Mouse (Mus musculus) MEL (cell line): ENCODE data around the gene Pld5. TPM values are rescaled to one million over a fixed set of nuclear protein-coding genes. Genes with fewer than 3 reads are reported as not detected.

Experiments
- DNase-seq: peaks from one replicate; pipeline ENCODE4 v3.0.0; 2011; ENCODE audit warnings: low read depth, low spot score
- H3K27ac ChIP-seq: 2 replicates; pipeline ENCODE4 v1.5.1; 2012; ENCODE audit warnings: low read depth, mild to moderate bottlenecking, control low read depth, low read length, moderate library complexity; ENCODE audit not compliant: control insufficient read depth
- H3K27me3 ChIP-seq, 2 experiments: fragments of 150-350 bp in 1 of 2; sonication (generic) in 1 of 2; 2 replicates each; pipeline ENCODE4 v1.6.1; 2012; ENCODE audit warnings: low read length in 2 of 2, mild to moderate bottlenecking in 2 of 2, improper control_type of control experiment in 1 of 2, moderate library complexity in 1 of 2; ENCODE audit not compliant: insufficient read depth in 2 of 2, control insufficient read depth in 1 of 2
- H3K36me3 ChIP-seq, 2 experiments: 2 replicates each; pipeline ENCODE4 v1.6.1; 2012 to 2014; ENCODE audit warnings: low read length in 2 of 2, improper control_type of control experiment in 1 of 2, inconsistent platforms in 1 of 2, mild to moderate bottlenecking in 1 of 2; ENCODE audit not compliant: insufficient read depth in 2 of 2, control insufficient read depth in 1 of 2
- H3K4me1 ChIP-seq, 2 experiments: fragments of 150-350 bp in 1 of 2; sonication (generic) in 1 of 2; 2 replicates each; pipeline ENCODE4 v1.6.1; 2012; ENCODE audit warnings: low read length in 2 of 2, improper control_type of control experiment in 1 of 2, mild to moderate bottlenecking in 1 of 2; ENCODE audit not compliant: insufficient read depth in 2 of 2, control insufficient read depth in 1 of 2
- H3K4me3 ChIP-seq, 2 experiments: fragments of 150-350 bp in 1 of 2; sonication (generic) in 1 of 2; 2 replicates each; pipeline ENCODE4 v1.5.1; 2012; ENCODE audit warnings: low read depth in 2 of 2, low read length in 2 of 2, mild to moderate bottlenecking in 2 of 2, moderate library complexity in 2 of 2, control low read depth in 1 of 2, improper control_type of control experiment in 1 of 2; ENCODE audit not compliant: control insufficient read depth in 1 of 2, insufficient read depth in 1 of 2
- H3K79me2 ChIP-seq: 2 replicates; pipeline ENCODE4 v1.6.1; 2012; ENCODE audit warnings: mild to moderate bottlenecking, low read length, moderate library complexity; ENCODE audit not compliant: control insufficient read depth, poor library complexity, insufficient read depth
- H3K9ac ChIP-seq: 2 replicates; pipeline ENCODE4 v1.6.1; 2012; ENCODE audit warnings: low read depth, mild to moderate bottlenecking, control low read depth, low read length, moderate library complexity; ENCODE audit not compliant: control insufficient read depth, poor library complexity, severe bottlenecking
- H3K9me3 ChIP-seq: fragments of 150-350 bp; sonication (generic); replicated peaks from 2 replicates; pipeline ENCODE4 v1.6.1; 2012; ENCODE audit warnings: mild to moderate bottlenecking, low read length, improper control_type of control experiment, moderate library complexity; ENCODE audit not compliant: insufficient read depth
- CHD1 ChIP-seq: IDR thresholded peaks from 2 replicates; pipeline ENCODE4 v1.6.1; 2012; ENCODE audit warnings: low read depth, mild to moderate bottlenecking, inconsistent platforms, low read length, improper control_type of control experiment
- CHD2 ChIP-seq: IDR thresholded peaks from 2 replicates; pipeline ENCODE4 v1.6.1; 2011; ENCODE audit warnings: low read length, improper control_type of control experiment
- E2F4 ChIP-seq: IDR thresholded peaks from 2 replicates; pipeline ENCODE4 v1.6.1; 2011; ENCODE audit warnings: low read depth, low read length, improper control_type of control experiment, borderline replicate concordance
- EP300 ChIP-seq, 2 experiments: IDR thresholded peaks; 2 replicates each; pipeline ENCODE4 v1.6.1; 2011; ENCODE audit warnings: improper control_type of control experiment in 2 of 2, low read length in 2 of 2, low read depth in 1 of 2, mild to moderate bottlenecking in 1 of 2
- ETS1 ChIP-seq: IDR thresholded peaks from 2 replicates; pipeline ENCODE4 v1.6.1; 2012; ENCODE audit warnings: low read depth, mild to moderate bottlenecking, inconsistent platforms, low read length, improper control_type of control experiment, moderate library complexity
- GATA1 ChIP-seq: IDR thresholded peaks from 2 replicates; pipeline ENCODE4 v1.6.1; 2011; ENCODE audit warnings: low read depth, low read length, improper control_type of control experiment
- JUND ChIP-seq: IDR thresholded peaks from 2 replicates; pipeline ENCODE4 v1.6.1; 2011; ENCODE audit warnings: low read depth, mild to moderate bottlenecking, improper control_type of control experiment, low read length
- MAFK ChIP-seq: IDR thresholded peaks from 2 replicates; pipeline ENCODE4 v1.6.1; 2011; ENCODE audit warnings: low read depth, mild to moderate bottlenecking, low read length, improper control_type of control experiment, borderline replicate concordance
- MAZ ChIP-seq: IDR thresholded peaks from 2 replicates; pipeline ENCODE4 v1.6.1; 2012; ENCODE audit warnings: low read depth, mild to moderate bottlenecking, inconsistent platforms, low read length, improper control_type of control experiment
- MYB ChIP-seq: IDR thresholded peaks from 2 replicates; pipeline ENCODE4 v1.6.1; 2011; ENCODE audit warnings: mild to moderate bottlenecking, low read depth, low read length, improper control_type of control experiment
- NELFE ChIP-seq: IDR thresholded peaks from 2 replicates; pipeline ENCODE4 v1.6.1; 2011; ENCODE audit warnings: low read depth, low read length, improper control_type of control experiment
- POLR2AphosphoS2 ChIP-seq: IDR thresholded peaks from 2 replicates; pipeline ENCODE4 v1.6.1; 2011; ENCODE audit warnings: low read length, improper control_type of control experiment
- POLR2AphosphoS5 ChIP-seq: IDR thresholded peaks from 2 replicates; pipeline ENCODE4 v1.6.1; 2012; ENCODE audit warnings: low read depth, borderline replicate concordance, mild to moderate bottlenecking, inconsistent platforms, low read length, moderate library complexity, mixed read lengths
- RCOR1 ChIP-seq: IDR thresholded peaks from 2 replicates; pipeline ENCODE4 v1.6.1; 2012; ENCODE audit warnings: low read depth, mild to moderate bottlenecking, inconsistent platforms, low read length, improper control_type of control experiment
- SIN3A ChIP-seq: IDR thresholded peaks from 2 replicates; pipeline ENCODE4 v1.6.1; 2012; ENCODE audit warnings: low read length, improper control_type of control experiment, inconsistent platforms
- TBP ChIP-seq: IDR thresholded peaks from 2 replicates; pipeline ENCODE4 v1.8.0; 2011; ENCODE audit warnings: low read depth, low read length, improper control_type of control experiment
- TCF12 ChIP-seq: IDR thresholded peaks from 2 replicates; pipeline ENCODE4 v1.6.1; 2014; ENCODE audit warnings: low read depth, mild to moderate bottlenecking, inconsistent platforms, low read length, improper control_type of control experiment, moderate library complexity
- USF1 ChIP-seq: IDR thresholded peaks from 2 replicates; pipeline ENCODE4 v1.6.1; 2014; ENCODE audit warnings: low read depth, mild to moderate bottlenecking, inconsistent platforms, low read length, improper control_type of control experiment, moderate library complexity
- USF2 ChIP-seq, 2 experiments: IDR thresholded peaks; 2 replicates each; pipeline ENCODE4 v1.6.1; 2011 to 2012; ENCODE audit warnings: improper control_type of control experiment in 2 of 2, low read length in 2 of 2, borderline replicate concordance in 1 of 2, inconsistent platforms in 1 of 2, low read depth in 1 of 2, mild to moderate bottlenecking in 1 of 2; ENCODE audit not compliant: insufficient read depth in 1 of 2
- ZC3H11A ChIP-seq: IDR thresholded peaks from 2 replicates; pipeline ENCODE4 v1.6.1; 2012; ENCODE audit warnings: low read depth, mild to moderate bottlenecking, inconsistent platforms, low read length, improper control_type of control experiment
- ZNF384 ChIP-seq: IDR thresholded peaks from 2 replicates; pipeline ENCODE4 v1.6.1; 2012; ENCODE audit warnings: low read depth, mild to moderate bottlenecking, inconsistent platforms, low read length, improper control_type of control experiment
- polyA plus RNA-seq, 2 experiments: library from polyadenylated mRNA; stranded (reverse) in 1 of 2; unstranded in 1 of 2; fragments of >175 nt in 1 of 2; fragments of >200 nt in 1 of 2; gene quantifications; 2 replicates each; pipeline versions ENCODE4 v1.2.1 to v1.2.4; 2012; ENCODE audit warnings: low replicate concordance in 2 of 2, low read depth in 1 of 2; ENCODE audit not compliant: insufficient read length in 2 of 2, insufficient read depth in 1 of 2, missing spikeins in 1 of 2
- total RNA-seq: library from RNA; depleted of rRNA; stranded (reverse); fragments of 300-350 nt; gene quantifications from 2 replicates; pipeline ENCODE4 v1.2.3, GENCODE M21; 2012

Pld5 gene
- total and polyA plus RNA-seq, 3 experiments, result 0.01 TPM; not detected in 2

- TF ChIP-seq USF1 (no peak), E2F4 (no peak), ZNF384 (no peak), MAFK (no peak)
- H3K27me3 ChIP-seq, result peaks cover 0 to 2% of the 10 kb centered on the region in 2 experiments; a peak in 1 of 4 replicates
- no peak for DNase-seq
- H3K79me2 ChIP-seq, result no peaks in the 10 kb centered on the region
- no peak overlapping the region for H3K4me3 ChIP-seq
- peaks cover 0 to 4% of the 10 kb centered on the region in 2 experiments; a peak in 2 of 4 replicates for H3K36me3 ChIP-seq
- no peak overlapping the region for H3K27ac ChIP-seq
- no peaks in the 10 kb centered on the region for H3K9me3 ChIP-seq
- peaks cover 0 to 9% of the 10 kb centered on the region in 2 experiments; a peak in 1 of 4 replicates for H3K4me1 ChIP-seq
- no peak overlapping the region for H3K9ac ChIP-seq
Measured at GRCm38 (mm10) chr1:175946718-175947315, 328.3 kb downstream of the Pld5 start.

- Histone ChIP-seq H3K4me1 (peaks cover 0 to 10% of the 10 kb centered on the region in 2 experiments; a peak in 1 of 4 replicates), H3K27me3 (peaks cover 0 to 2% of the 10 kb centered on the region in 2 experiments; a peak in 1 of 4 replicates), H3K4me3 (no peak overlapping the region), H3K36me3 (peaks cover 0 to 4% of the 10 kb centered on the region in 2 experiments; a peak in 2 of 4 replicates), H3K9ac (no peak overlapping the region), H3K27ac (no peak overlapping the region), H3K9me3 (no peaks in the 10 kb centered on the region), H3K79me2 (no peaks in the 10 kb centered on the region)
- TF ChIP-seq SIN3A, result peak; percentile 55; the same call in 1 of the 2 replicates
- peak; percentile 89 for TF ChIP-seq RCOR1
- TF ChIP-seq GATA1, result peak; percentile 71
- TF ChIP-seq POLR2AphosphoS2, result no peak
- peak; percentile 69; the same call in 1 of the 2 replicates for TF ChIP-seq TCF12
- TF ChIP-seq TBP, result peak; percentile 98
- no peak for TF ChIP-seq POLR2AphosphoS5
- peak; percentile 96 for TF ChIP-seq ETS1
- peak; percentile 74 for TF ChIP-seq EP300 (IDR thresholded peaks at IDR 0.05; ENCODE audit: low read depth in 1 of 2, low read length in 2 of 2)
- DNase-seq, result peak; percentile 70
Measured at GRCm38 (mm10) chr1:175943168-175943567, 331.9 kb downstream of the Pld5 start.

GRCm38 (mm10) chr1:175938731-175939130 lies 336.4 kb downstream of the Pld5 start:
- Histone ChIP-seq H3K27me3 (no peaks in the 10 kb centered on the region), H3K9me3 (no peaks in the 10 kb centered on the region), H3K4me3 (no peak overlapping the region), H3K79me2 (no peaks in the 10 kb centered on the region), H3K27ac (no peak overlapping the region), H3K9ac (no peak overlapping the region), H3K4me1 (peaks cover 0 to 10% of the 10 kb centered on the region in 2 experiments; a peak in 1 of 4 replicates), H3K36me3 (peaks cover 0 to 4% of the 10 kb centered on the region in 2 experiments; a peak in 2 of 4 replicates)
- TF ChIP-seq CHD2 (no peak), JUND (no peak), SIN3A (no peak), POLR2AphosphoS5 (no peak), MYB (no peak), NELFE (no peak), ZNF384 (no peak), RCOR1 (no peak), USF2 (IDR thresholded peaks at IDR 0.05; ENCODE audit: borderline replicate concordance in 1 of 2, insufficient read depth in 1 of 2, low read depth in 1 of 2, low read length in 2 of 2) (no peak), TCF12 (no peak), ZC3H11A (no peak), MAZ (no peak), CHD1 (no peak)
- no peak for DNase-seq
